Mouse (Mus musculus) E14TG2a.4 (cell line): ENCODE measurements around the gene Tecr.

Experiments used
- CTCF ChIP-seq: conservative IDR thresholded peaks from 2 replicates; pipeline ENCODE4 v1.5.1; 2014; ENCODE audit warnings: low read length
- NANOG ChIP-seq: IDR thresholded peaks from 2 replicates; pipeline ENCODE4 v1.6.1; 2014; ENCODE audit warnings: borderline replicate concordance, low read length, mixed read lengths

GRCm38 (mm10) chr8:83622389-83622989, 14.7 kb upstream of the Tecr start:
- TF ChIP-seq CTCF, result peak; percentile 41
- TF ChIP-seq NANOG, result no peak
